Mouse (Mus musculus) spleen, postnatal 36 days (tissue): ENCODE measurements around the gene Gm20388.
"Not testable (repeated sequence)": the region's sequence is repeated elsewhere in the genome, so short reads cannot be mapped to it uniquely, and the experiment has no call there.

Source experiments
- DNase-seq, 2 experiments: peaks; one replicate each; pipeline ENCODE4 v3.0.0; 2022; ENCODE audit warnings: low spot score in 2 of 2, mixed read lengths in 1 of 2

Gene Gm20388

GRCm38 (mm10) chr8:120700053-120700452, 789.4 kb downstream of the Gm20388 start:
- DNase-seq, result no peak

DNA sequence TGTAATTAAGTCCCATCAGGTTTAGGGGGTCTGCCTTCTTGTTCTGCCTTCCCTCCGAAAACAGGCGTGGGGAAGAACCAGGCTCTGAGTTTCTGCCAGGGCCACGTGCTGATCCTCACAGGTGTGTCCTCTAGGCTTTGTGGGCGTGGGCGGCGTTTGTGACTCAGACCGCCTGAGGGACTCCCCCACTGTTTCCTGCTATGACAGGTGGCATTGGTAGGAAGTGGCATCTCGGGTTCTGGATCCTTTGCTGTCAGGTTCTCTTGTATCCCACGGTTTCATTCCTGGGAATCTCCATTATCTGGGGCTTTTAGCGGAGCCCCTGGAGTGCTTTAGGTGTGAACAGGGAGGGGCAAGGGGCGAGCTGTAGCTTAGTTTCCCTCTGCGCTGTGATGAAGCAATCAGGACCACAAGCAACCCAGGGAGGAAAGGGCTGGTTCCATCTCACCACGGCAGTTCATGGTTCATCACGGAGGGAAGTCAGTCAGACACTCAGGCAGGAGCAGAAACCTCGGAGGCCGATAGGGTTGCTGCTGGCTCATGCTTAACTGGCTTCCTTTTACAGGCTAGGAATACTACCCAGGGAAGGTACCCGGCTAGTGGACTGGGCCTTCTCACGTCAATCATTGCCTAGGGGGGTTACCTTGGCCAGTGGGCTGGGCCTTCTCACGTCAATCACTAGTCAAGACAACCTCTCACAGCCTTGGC, 791.3 kb downstream of the Gm20388 start:
- DNase-seq, result peak; percentile 90

GRCm38 (mm10) chr8:120704203-120704602, 793.6 kb downstream of the Gm20388 start:
- no peak for DNase-seq

DNA sequence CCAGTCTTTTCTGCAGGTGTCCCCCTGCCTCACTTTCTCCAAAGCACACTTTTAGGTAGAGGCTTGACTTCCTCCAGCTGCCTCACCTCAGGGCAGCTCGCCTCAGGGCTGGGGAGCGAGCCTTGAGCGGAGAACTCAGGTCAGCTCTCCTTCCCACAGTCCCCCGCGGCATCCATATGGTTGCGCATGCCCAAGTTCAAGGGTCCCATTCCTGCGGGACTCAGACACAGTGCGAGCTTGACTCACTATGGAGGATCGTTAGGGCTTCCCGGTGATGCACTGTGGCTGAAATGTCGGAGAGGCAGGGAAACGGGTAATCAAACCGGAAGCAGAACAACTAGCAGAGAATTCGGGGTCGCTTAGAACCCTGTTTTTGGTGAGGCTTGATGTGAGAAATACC, 794.5 kb downstream of the Gm20388 start:
- DNase-seq, result no peak

- DNase-seq, result no peak
Observed at GRCm38 (mm10) chr8:120706193-120706592, 795.6 kb downstream of the Gm20388 start.

GRCm38 (mm10) chr8:120709176-120709575, 798.5 kb downstream of the Gm20388 start:
- no peak for DNase-seq

DNA sequence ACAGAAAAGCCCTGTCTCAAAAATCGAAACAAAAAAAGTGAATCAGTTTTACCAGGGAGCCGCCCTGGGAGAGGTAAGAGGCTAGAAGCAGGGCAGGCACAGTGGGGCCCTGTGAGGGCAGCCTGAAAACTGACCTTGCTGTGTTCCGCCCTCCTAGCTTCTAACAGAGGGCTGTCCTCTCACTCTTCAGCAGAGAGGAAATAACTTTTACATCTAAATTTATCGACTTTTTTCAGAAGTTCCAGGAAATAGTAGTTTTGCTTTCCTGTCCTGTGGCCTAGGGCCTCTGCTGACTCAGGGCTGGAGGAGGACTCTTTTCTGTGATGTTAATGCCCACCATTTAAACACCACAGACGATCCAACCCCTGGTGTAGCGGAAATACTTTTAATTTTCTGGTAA, 804.6 kb downstream of the Gm20388 start:
- peak in 1 of 2 experiments; percentile 52 for DNase-seq

DNA sequence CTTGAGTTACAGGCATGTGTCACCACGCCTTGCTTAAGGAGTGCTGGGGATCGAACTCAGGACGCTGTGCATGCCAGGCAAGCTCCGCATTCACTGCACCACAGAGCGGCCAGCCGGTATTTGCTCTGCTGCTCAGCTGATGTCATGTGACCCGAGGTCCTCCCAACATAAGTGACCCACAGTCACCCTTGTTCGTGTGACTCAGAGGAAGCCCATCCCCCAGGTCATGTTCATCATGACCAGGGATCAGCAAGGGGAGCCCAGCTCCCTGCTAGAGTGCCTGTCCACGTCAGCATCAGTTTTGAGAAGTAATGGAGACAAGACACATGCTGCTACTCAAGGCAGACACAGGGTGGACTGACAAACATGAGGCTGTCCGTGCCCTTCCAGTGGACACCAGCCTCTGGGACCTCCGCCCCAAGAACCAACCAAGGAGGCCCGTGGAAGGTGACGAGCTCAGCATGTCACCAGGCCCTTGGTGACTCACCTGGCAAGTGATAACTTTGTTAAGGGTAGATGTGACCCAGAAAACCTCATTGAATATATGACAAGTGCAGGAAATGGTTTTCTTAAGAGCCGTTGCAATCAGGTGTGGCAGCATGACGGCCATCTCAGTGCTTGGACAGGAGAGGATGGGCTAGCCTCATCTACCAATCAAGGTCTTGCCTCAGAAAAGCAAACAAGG, 805.5 kb downstream of the Gm20388 start:
- DNase-seq, result no peak

DNA sequence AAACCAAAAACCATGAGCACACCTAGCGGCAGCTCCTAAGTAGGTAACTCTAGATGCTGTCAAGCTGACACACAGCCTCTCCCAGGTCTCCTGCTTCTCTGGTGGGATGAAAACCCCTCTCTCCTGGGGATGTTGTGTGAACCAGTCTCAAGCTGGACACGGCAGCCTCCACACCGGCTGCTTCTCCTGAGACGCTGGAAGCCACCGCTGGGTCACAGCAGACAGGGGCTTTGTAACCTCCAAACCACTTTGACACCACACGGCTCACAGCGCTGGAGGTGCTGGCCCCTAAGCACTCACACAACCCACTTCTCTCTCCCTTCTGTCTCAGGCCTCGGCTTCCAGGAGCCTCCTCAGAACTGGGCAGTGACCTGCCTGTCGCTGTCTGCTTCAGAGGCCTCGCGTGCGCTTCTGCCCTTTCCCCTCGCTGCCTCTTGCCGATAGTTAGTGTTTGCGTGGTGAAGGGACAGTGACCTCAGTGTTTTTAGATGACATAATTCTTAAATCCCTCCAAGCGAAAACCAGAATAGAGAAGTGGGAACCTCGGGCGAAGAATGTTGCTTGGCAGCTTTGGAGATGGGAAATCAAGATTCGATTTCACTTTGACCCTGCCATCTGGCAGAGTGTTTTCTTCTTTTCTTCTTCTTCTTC, 809.1 kb downstream of the Gm20388 start:
- DNase-seq, result no peak

GRCm38 (mm10) chr8:120723025-120723424, 812.4 kb downstream of the Gm20388 start:
- DNase-seq, result no peak

DNA sequence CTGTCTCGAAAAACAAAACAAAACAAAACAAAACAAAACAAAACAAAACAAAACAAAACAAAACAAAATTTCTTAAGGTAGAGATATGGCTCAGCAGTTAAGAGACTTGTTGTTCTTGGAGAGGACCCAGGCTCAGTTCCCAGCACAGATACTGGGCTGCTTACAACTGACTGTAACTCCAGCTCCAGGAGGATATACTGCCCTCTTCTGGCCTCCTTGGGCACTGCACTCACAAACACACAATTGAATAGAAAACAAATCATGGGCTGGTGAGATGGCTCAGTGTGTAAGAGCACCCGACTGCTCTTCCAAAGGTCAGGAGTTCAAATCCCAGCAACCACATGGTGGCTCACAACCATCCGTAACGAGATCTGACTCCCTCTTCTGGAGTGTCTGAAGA, 813.5 kb downstream of the Gm20388 start:
- not testable (repeated sequence) for DNase-seq

DNA sequence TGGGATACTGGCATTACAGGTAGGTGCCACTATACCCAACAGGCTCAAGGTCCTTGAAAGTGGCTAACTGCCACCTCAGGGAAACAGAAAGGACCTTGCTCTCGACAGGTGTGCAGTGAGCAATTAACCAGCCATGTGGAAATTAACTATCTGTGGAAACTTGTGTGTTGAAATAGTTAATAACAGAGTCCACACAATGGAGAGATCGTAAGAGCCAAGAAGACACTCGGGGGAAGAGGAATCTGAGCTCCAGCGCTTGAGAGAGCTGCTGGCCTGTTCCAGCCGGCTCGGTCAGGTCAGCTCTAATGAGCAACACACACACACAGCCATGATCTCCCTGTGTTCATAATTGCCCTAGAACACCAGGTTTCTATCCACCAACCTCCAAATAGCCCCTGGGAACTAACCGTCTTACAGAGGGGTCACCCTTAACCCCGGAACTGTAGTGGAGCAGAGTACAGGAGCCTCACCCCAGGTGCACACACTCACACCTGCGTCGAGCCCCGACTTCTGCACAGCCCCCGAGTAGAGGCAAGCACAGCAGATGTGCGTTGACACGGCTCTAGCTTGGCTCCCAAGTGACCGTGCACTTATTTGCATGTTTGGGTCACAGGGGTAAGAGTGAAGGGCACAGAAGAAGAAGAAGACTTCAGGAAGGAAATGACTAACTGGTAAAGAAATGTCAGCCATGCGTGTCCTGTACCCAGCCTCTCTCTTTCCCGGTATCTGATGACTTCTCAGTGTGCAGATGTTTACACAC, 814.4 kb downstream of the Gm20388 start:
- DNase-seq, result peak; percentile 91

DNA sequence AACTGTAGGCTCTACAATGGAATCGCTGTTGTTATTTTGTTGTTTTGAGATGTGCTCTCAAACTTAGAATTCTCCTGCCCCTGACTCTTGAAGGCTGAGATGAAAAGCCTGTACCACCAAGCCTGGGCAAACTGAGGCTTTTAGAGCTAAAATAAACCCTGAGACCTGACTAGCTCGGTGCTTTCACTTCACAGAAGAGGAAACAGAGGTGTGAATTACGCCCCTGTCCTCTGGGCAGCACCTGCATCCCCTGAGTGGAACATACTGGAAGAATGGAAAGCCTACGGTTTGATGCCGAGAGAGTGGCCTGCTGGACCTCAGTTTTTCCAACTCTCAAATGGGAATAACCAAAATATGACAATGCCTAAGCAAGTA, 814.9 kb downstream of the Gm20388 start:
- DNase-seq, result peak in 1 of 2 experiments; percentile 65

GRCm38 (mm10) chr8:120726051-120726450, 815.4 kb downstream of the Gm20388 start:
- no peak for DNase-seq

DNA sequence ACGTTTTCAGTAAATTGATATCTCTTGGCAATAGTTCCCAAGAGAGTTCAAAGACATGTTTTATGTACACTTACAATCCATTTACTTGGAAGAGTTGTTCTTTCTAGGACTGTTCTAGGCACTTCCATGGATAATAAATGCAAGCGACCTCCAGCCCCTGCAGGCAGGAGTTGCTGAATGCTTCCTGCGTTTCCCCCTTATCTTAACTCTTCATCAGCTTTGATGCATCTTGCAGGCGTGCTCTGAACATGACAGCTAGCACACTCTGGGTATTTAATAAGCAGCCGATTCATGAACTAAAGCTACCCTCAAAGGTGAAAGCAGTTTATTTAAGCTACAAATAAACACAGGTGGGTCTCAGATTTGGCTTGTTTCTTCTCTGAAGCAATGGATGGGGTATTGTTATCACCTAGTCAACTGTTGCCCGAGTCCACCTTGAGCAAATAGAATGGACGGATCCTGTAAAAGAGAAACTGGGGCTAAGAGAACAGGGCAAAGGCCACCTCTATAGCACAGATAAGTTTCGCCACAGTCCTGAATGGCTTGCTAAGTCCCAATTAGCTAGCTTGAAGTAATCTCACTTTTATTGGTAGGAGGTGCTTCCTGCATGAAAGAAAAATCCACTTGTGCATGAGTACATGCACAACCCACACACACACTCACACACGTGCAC, 818.0 kb downstream of the Gm20388 start:
- no peak for DNase-seq

DNA sequence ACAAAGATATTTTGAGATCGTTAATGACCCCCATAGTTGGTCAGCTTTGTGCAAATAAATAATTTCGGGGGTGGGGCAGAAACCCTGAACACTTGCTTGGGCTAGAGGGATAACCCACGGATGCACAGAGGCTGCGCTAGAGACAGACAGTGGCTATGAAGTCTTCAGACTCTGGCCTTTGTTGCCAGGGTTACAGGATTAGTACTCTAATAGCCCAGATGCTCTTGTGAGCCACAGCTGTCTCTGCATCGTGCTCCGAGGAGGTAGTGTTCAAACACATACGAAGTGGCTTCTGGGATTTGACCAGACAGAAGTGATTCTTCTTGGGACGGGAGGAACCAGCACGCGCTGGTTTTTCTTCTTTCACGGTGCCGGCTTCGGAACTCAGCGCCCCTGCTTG, 820.9 kb downstream of the Gm20388 start:
- no peak for DNase-seq

- no peak for DNase-seq
Observed at GRCm38 (mm10) chr8:120732068-120732467, 821.4 kb downstream of the Gm20388 start.

- peak; percentile 91 to 92 for DNase-seq
Observed at GRCm38 (mm10) chr8:120735770-120736481, 825.3 kb downstream of the Gm20388 start, which contains the start of gene Irf8. Irf8 (plus strand) TSS chr8:120736358.

GRCm38 (mm10) chr8:120736486-120736885, 825.8 kb downstream of the Gm20388 start:
- DNase-seq, result no peak

DNA sequence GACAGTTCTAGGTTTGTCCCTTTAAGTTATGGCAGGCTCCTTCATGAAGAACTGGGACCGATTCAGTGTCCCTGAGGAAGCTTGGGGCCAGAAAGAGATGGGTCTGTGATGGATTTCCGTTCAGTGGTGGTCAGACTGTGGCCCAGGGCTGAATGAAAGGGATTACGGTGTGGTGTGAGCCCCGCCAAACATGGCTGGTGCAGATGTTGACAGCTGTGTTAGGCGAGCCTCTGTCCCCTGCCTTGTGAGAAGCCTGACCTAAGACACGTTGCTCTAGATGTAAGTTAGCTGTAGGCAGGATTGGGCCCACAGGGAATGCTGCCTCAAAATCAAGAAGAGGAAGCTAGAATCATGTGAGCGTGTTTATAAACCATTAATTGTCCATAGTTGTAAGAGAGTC, 826.5 kb downstream of the Gm20388 start:
- DNase-seq, result no peak

- no peak for DNase-seq
Observed at GRCm38 (mm10) chr8:120738771-120739170, 828.1 kb downstream of the Gm20388 start.
